Mouse (Mus musculus) adrenal gland, postnatal 25 days (tissue): ENCODE results near the gene Xylt1. TPM values are rescaled to one million over a fixed set of nuclear protein-coding genes. Genes with fewer than 3 reads are reported as not detected.

Experiments
- DNase-seq: peaks from one replicate; pipeline ENCODE4 v3.0.0; 2021; ENCODE audit warnings: mixed read lengths
- total RNA-seq: library from RNA; stranded (reverse); gene quantifications from 2 replicates; pipeline ENCODE4 v1.2.3, GENCODE M21; 2021

Xylt1 gene
- total RNA-seq, 1 experiment from 2014 or later = 5.5 TPM

- no peak for DNase-seq
Measured at GRCm38 (mm10) chr7:117566115-117566514, 185.3 kb downstream of the Xylt1 start.

GRCm38 (mm10) chr7:117566833-117567232, 186.1 kb downstream of the Xylt1 start:
- DNase-seq = no peak

GRCm38 (mm10) chr7:117567252-117567651, 186.5 kb downstream of the Xylt1 start:
- no peak for DNase-seq

GRCm38 (mm10) chr7:117567653-117568340, 187.0 kb downstream of the Xylt1 start:
- DNase-seq = no peak

GRCm38 (mm10) chr7:117571131-117571530, 190.4 kb downstream of the Xylt1 start:
- DNase-seq = peak; percentile 12

GRCm38 (mm10) chr7:117571713-117572112, 190.9 kb downstream of the Xylt1 start:
- no peak for DNase-seq

- no peak for DNase-seq
Measured at GRCm38 (mm10) chr7:117573170-117573569, 192.4 kb downstream of the Xylt1 start.

- no peak for DNase-seq
Measured at GRCm38 (mm10) chr7:117575417-117575816, 194.6 kb downstream of the Xylt1 start.

- no peak for DNase-seq
Measured at GRCm38 (mm10) chr7:117577035-117577434, 196.3 kb downstream of the Xylt1 start.

GRCm38 (mm10) chr7:117585164-117585563, 204.4 kb downstream of the Xylt1 start:
- no peak for DNase-seq

- DNase-seq = no peak
Measured at GRCm38 (mm10) chr7:117586811-117587210, 206.0 kb downstream of the Xylt1 start.

- DNase-seq = no peak
Measured at GRCm38 (mm10) chr7:117587234-117587929, 206.6 kb downstream of the Xylt1 start.

GRCm38 (mm10) chr7:117588426-117588825, 207.6 kb downstream of the Xylt1 start:
- no peak for DNase-seq

- DNase-seq = no peak
Measured at GRCm38 (mm10) chr7:117589359-117589758, 208.6 kb downstream of the Xylt1 start.

- DNase-seq = no peak
Measured at GRCm38 (mm10) chr7:117589820-117590219, 209.0 kb downstream of the Xylt1 start.

- no peak for DNase-seq
Measured at GRCm38 (mm10) chr7:117594191-117594590, 213.4 kb downstream of the Xylt1 start.

- DNase-seq = no peak
Measured at GRCm38 (mm10) chr7:117595029-117595695, 214.4 kb downstream of the Xylt1 start.

- no peak for DNase-seq
Measured at GRCm38 (mm10) chr7:117600443-117600842, 219.7 kb downstream of the Xylt1 start.

- no peak for DNase-seq
Measured at GRCm38 (mm10) chr7:117610439-117610838, 229.7 kb downstream of the Xylt1 start.

- DNase-seq = no peak
Measured at GRCm38 (mm10) chr7:117612788-117613473, 232.2 kb downstream of the Xylt1 start.

- no peak for DNase-seq
Measured at GRCm38 (mm10) chr7:117613796-117614195, 233.0 kb downstream of the Xylt1 start.

GRCm38 (mm10) chr7:117614346-117614745, 233.6 kb downstream of the Xylt1 start:
- DNase-seq = no peak

- DNase-seq = no peak
Measured at GRCm38 (mm10) chr7:117614851-117615250, 234.1 kb downstream of the Xylt1 start.
